Mouse (Mus musculus) stomach, embryonic 15.5 days (tissue): ENCODE measurements at regions not wholly inside any gene's neighbourhood (a gene's known extent, or its start where the extent isn't known, plus 50 kb on each side); places are given as distances from the start of the nearest gene placed in this dataset.
"Not testable (repeated sequence)": the region's sequence is repeated elsewhere in the genome, so short reads cannot be mapped to it uniquely, and the experiment has no call there.

Experiments used
- ATAC-seq: fragments of 200-750 bp; cut with Nextera tagmentation; 2 replicates; pipeline ENCODE4 v1.8.0; 2017; ENCODE audit warnings: low read depth, moderate number of reproducible peaks, moderate TSS enrichment; ENCODE audit not compliant: insufficient read depth, low FRiP score
- H3K27ac ChIP-seq: fragments of 300-500 bp; sonication (generic); 2 replicates; pipeline ENCODE4 v1.5.1; 2015; ENCODE audit warnings: mild to moderate bottlenecking, inconsistent platforms
- H3K27me3 ChIP-seq: fragments of 300-500 bp; sonication (generic); replicated peaks from 2 replicates; pipeline ENCODE4 v1.6.1; 2015; ENCODE audit warnings: inconsistent platforms
- H3K36me3 ChIP-seq: fragments of 300-500 bp; sonication (generic); 2 replicates; pipeline ENCODE4 v1.6.1; 2015; ENCODE audit warnings: inconsistent platforms
- H3K4me1 ChIP-seq: fragments of 300-500 bp; sonication (generic); 2 replicates; pipeline ENCODE4 v1.6.1; 2015; ENCODE audit warnings: inconsistent platforms
- H3K4me2 ChIP-seq: fragments of 300-500 bp; sonication (generic); 2 replicates; pipeline ENCODE4 v1.6.1; 2015; ENCODE audit warnings: mild to moderate bottlenecking, inconsistent platforms
- H3K4me3 ChIP-seq: fragments of 300-500 bp; sonication (generic); replicated peaks from 2 replicates; pipeline ENCODE4 v1.5.1; 2015; ENCODE audit warnings: inconsistent platforms
- H3K9ac ChIP-seq: fragments of 300-500 bp; sonication (generic); 2 replicates; pipeline ENCODE4 v1.6.1; 2015; ENCODE audit warnings: inconsistent platforms
- H3K9me3 ChIP-seq: fragments of 300-500 bp; sonication (generic); 2 replicates; pipeline ENCODE4 v1.6.1; 2016; ENCODE audit warnings: inconsistent platforms
- WGBS: fragments of 180-500 bp; shearing (Covaris S2); methylation state at CpG from one replicate; pipeline ENCODE4 v1.1.7; 2015; 5-methylcytosine and 5-hydroxymethylcytosine counted together

DNA sequence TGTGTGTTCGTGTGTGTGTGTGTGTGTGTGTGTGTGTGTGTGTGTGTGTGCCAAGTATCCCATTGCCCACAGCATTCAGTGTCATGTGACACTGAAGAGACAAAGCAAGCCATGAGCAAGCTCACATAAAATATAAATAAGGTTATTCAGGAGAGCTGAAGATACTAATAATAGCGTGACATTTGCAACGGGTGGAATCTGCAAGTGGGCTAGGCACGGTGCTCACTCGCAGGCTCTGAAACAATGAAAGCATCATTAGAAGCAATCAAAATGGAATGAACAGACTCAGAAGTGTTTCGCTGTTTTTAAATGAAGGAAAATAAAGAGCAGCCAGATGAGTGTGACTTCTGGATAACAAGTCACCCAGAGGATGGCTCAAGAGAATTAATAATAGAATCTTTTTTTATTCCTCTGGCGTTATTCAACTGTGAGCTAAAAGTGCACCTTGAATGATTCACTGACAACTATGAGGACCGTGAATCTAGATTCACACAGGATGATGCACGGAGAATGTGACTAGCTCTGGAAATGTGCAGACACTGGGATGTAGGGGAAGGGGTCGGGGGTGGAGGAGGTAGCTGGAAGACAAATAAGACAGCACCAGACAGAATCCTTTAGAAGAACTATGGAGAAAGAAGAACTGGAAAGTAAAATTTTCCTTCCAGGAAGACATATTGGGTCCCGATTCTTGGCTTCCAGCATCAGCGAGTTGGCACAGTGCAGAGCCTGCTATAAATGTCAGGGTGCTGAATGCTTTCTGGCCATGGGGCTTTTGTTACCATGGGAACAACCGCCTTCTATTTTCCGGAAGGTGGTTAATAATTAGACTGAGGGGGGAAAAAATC lies 55.3 kb downstream of the Actbl2 start:
- Histone ChIP-seq H3K27me3 (no peaks in the 10 kb centered on the region), H3K4me2 (no peak overlapping the region), H3K4me1 (no peaks in the 10 kb centered on the region), H3K4me3 (no peak overlapping the region), H3K36me3 (no peaks in the 10 kb centered on the region), H3K9me3 (no peaks in the 10 kb centered on the region), H3K9ac (no peak overlapping the region), H3K27ac (no peak overlapping the region)
- ATAC-seq, result no peak
- 72% methylated on average over 14 of the region's 14 CpGs for WGBS

DNA sequence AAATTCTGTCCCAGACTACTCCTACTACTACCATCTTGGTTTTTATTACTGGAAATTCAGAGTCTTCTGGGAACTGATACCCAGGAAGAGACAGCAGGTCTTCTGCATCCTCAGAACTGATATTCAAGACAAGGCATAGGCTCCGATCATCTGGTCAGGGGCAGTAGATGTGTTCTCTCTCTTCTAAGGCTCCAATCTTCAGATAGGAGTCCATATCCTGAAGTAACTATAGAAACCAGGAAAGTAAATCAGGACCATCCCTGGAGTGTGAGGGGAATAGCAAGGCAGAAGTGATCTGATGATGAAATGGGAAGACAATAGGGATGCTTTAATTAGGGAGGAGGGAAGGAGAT lies 55.9 kb downstream of the Actbl2 start:
- Histone ChIP-seq H3K4me1 (no peaks in the 10 kb centered on the region), H3K9me3 (no peaks in the 10 kb centered on the region), H3K27me3 (no peaks in the 10 kb centered on the region), H3K27ac (no peak overlapping the region), H3K4me3 (no peak overlapping the region), H3K4me2 (no peak overlapping the region), H3K9ac (no peak overlapping the region), H3K36me3 (no peaks in the 10 kb centered on the region)
- WGBS, result 94% methylated on average over 1 of the region's 1 CpGs
- no peak for ATAC-seq

- not testable (repeated sequence) for H3K27me3 ChIP-seq, H3K9ac ChIP-seq, H3K27ac ChIP-seq, H3K4me2 ChIP-seq, H3K4me3 ChIP-seq, ATAC-seq, H3K9me3 ChIP-seq, H3K4me1 ChIP-seq, H3K36me3 ChIP-seq
- 87% methylated on average over 3 of the region's 3 CpGs for WGBS
Observed at GRCm38 (mm10) chr13:111313506-111313905, 58.7 kb downstream of the Actbl2 start.

- WGBS, result 79% methylated on average over 2 of the region's 2 CpGs
- H3K27me3 ChIP-seq, H3K4me3 ChIP-seq, H3K27ac ChIP-seq, H3K4me1 ChIP-seq, H3K4me2 ChIP-seq, H3K36me3 ChIP-seq, H3K9ac ChIP-seq, H3K9me3 ChIP-seq, ATAC-seq: not testable (repeated sequence)
Observed at GRCm38 (mm10) chr13:111317876-111318275, 63.1 kb downstream of the Actbl2 start.

GRCm38 (mm10) chr13:111323206-111323605 lies 68.4 kb downstream of the Actbl2 start:
- H3K27ac ChIP-seq, result no peak overlapping the region
- H3K4me3 ChIP-seq, result no peak overlapping the region
- H3K27me3 ChIP-seq, result no peaks in the 10 kb centered on the region
- no peak overlapping the region for H3K4me2 ChIP-seq
- no peak for ATAC-seq
- H3K36me3 ChIP-seq, result no peaks in the 10 kb centered on the region
- H3K9ac ChIP-seq, result no peak overlapping the region
- H3K9me3 ChIP-seq, result no peaks in the 10 kb centered on the region
- H3K4me1 ChIP-seq, result no peaks in the 10 kb centered on the region
- 59% methylated on average over 8 of the region's 8 CpGs for WGBS

DNA sequence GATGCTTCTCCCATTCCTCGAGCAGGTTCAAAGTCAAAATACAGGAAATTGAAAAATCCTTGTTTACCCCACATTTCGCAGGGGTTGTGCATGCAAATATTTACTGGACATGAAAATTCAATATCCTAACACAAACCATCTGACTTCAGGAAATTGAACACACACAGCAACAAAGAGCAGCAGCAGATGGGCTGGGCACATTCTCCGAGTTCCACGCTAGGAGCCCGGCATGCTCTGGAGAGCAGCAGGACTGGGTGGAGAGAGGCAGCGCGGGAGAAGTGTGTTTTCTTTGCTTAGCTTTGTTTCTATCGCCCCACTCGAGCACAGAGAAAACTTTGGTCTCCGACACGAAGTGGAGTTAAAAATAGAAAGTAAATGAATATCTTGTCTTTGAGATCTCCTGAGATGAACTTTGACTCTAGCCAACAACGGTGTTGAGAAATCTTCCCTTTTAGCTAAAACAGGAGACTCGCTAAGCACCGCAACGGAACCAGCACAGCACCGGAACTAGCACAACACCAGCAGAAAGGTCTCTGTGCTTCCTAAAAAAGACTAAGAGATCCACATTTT lies 71.4 kb downstream of the Actbl2 start:
- H3K4me1 ChIP-seq, result no peaks in the 10 kb centered on the region
- 54% methylated on average over 16 of the region's 16 CpGs for WGBS
- no peaks in the 10 kb centered on the region for H3K27me3 ChIP-seq
- H3K27ac ChIP-seq, result no peak overlapping the region
- H3K9ac ChIP-seq, result no peak overlapping the region
- no peak overlapping the region for H3K4me3 ChIP-seq
- no peak for ATAC-seq
- H3K4me2 ChIP-seq, result peak overlapping the region; percentile 2; the same call in 1 of the 2 replicates
- no peaks in the 10 kb centered on the region for H3K9me3 ChIP-seq
- H3K36me3 ChIP-seq, result no peaks in the 10 kb centered on the region

DNA sequence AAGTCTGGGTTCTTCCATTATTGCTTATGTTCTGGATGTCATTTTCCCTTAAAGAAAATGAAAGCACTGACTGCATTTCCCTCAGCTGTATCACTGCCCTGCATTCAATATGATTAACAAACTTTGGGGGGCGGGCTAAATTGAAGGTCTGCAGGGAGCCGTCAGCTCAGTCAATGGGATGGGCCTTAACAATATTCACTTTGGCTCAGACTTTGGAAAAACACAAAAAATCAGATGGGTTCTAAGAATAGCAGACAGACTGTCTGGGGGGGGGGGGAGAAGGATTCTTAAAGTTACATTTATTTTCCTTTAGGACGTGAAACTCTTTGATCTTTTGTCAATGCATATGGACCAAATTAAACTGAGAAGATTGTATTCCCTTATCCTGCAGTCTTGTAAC lies 78.2 kb downstream of the Actbl2 start:
- H3K4me2 ChIP-seq, result no peak overlapping the region
- no peak for ATAC-seq
- no peaks in the 10 kb centered on the region for H3K9me3 ChIP-seq
- H3K9ac ChIP-seq, result no peak overlapping the region
- no peaks in the 10 kb centered on the region for H3K27me3 ChIP-seq
- H3K36me3 ChIP-seq, result no peaks in the 10 kb centered on the region
- no peak overlapping the region for H3K4me3 ChIP-seq
- H3K27ac ChIP-seq, result no peak overlapping the region
- peaks cover 4% of the 10 kb centered on the region; the same call in 1 of the 2 replicates for H3K4me1 ChIP-seq
- 56% methylated on average over 3 of the region's 3 CpGs for WGBS

DNA sequence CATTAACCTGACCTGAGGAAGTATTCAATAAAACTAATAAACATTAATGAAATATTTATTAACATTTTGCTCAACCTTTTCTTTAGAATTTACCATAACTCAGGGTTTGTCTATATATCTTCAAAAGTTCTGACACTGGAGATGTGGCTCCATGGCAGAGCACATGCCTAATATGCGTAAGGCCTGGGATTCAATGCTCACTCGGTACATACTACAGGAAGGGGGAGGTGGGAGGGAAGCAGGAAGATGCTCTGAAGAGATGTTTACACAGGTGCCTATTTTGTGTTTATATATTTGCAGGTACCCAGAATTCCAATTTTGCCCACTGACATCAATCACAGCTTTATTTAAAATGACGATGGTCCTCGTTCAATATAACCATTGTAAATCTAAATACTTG lies 79.0 kb downstream of the Actbl2 start:
- Histone ChIP-seq H3K27me3 (no peaks in the 10 kb centered on the region), H3K27ac (no peak overlapping the region), H3K9me3 (no peaks in the 10 kb centered on the region), H3K4me1 (peaks cover 4% of the 10 kb centered on the region; the same call in 1 of the 2 replicates), H3K4me2 (no peak overlapping the region), H3K36me3 (no peaks in the 10 kb centered on the region), H3K9ac (no peak overlapping the region), H3K4me3 (no peak overlapping the region)
- 48% methylated on average over 4 of the region's 4 CpGs for WGBS
- no peak for ATAC-seq

GRCm38 (mm10) chr13:111334258-111335052 lies 79.6 kb downstream of the Actbl2 start:
- peaks cover 4% of the 10 kb centered on the region; the same call in 1 of the 2 replicates for H3K4me1 ChIP-seq
- H3K9me3 ChIP-seq, result no peaks in the 10 kb centered on the region
- ATAC-seq, result peak; percentile 81
- H3K27me3 ChIP-seq, result no peaks in the 10 kb centered on the region
- 0 out of 2 replicates have a peak overlapping the region, but pooled peaks have one; percentile 5 for H3K4me2 ChIP-seq
- no peak overlapping the region for H3K4me3 ChIP-seq
- H3K36me3 ChIP-seq, result no peaks in the 10 kb centered on the region
- H3K9ac ChIP-seq, result no peak overlapping the region
- 44% methylated on average over 22 of the region's 22 CpGs for WGBS
- peak overlapping the region; percentile 69 for H3K27ac ChIP-seq

- Histone ChIP-seq H3K9ac (no peak overlapping the region), H3K4me3 (no peak overlapping the region)
Observed at GRCm38 (mm10) chr13:111344981-111345380, 90.2 kb downstream of the Actbl2 start.

DNA sequence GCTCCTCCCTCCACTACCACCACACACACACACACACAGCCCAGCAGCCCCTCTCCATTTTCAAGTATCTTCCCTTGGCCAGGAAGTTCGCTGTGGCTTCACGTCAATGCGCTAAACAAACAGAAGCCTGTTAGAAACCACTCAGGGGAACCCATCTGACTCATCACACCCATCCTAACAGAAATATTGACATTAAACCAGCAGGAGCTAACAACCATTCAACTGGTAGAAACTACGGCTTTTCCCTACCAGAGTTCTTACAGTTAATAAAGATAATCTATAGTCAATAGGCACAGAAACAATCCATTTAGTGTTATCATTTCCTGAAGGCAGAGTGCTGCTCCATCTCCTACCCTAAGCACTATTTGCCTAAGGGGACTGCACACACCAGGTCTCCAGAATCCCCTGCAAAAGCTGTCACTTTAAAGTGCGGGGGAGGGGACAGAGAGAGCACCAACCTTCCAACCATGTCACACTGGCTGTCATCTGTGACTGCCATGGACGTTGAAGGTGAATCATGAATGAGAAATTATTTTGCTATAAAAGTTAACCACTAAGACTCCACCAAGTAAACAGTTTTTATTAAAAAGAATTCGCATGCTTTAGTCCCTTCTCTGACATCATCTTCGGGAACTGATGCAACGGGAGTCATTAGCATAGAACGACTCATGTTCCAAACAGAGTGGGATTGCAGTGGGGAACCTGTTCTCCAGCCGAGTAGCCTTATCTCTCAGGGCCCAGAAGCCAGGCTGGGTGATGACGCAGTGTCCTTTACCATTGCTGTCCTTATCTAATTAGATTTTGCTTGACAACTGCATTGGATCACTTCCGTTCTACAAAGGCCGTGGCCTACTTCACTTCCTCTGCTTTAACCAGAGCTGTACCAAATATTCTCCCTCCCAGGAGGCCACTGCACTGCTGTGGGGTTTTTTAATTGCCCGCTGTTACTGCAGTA lies 91.0 kb downstream of the Actbl2 start:
- H3K27ac ChIP-seq, result no peak overlapping the region
- H3K4me3 ChIP-seq, result no peak overlapping the region
- no peak for ATAC-seq
- WGBS, result 55% methylated on average over 15 of the region's 15 CpGs
- H3K27me3 ChIP-seq, result no peaks in the 10 kb centered on the region
- no peaks in the 10 kb centered on the region for H3K36me3 ChIP-seq
- no peak overlapping the region for H3K9ac ChIP-seq
- H3K4me1 ChIP-seq, result no peaks in the 10 kb centered on the region
- H3K9me3 ChIP-seq, result no peaks in the 10 kb centered on the region
- H3K4me2 ChIP-seq, result no peak overlapping the region

More at GRCm38 (mm10) chr13:111344981-111345380, 90.2 kb downstream of the Actbl2 start:
- H3K36me3 ChIP-seq, result no peaks in the 10 kb centered on the region
- H3K4me1 ChIP-seq, result no peaks in the 10 kb centered on the region
- H3K9me3 ChIP-seq, result no peaks in the 10 kb centered on the region
- 75% methylated on average over 10 of the region's 10 CpGs for WGBS
- no peak for ATAC-seq
- no peaks in the 10 kb centered on the region for H3K27me3 ChIP-seq
- H3K27ac ChIP-seq, result no peak overlapping the region
- H3K4me2 ChIP-seq, result no peak overlapping the region
